ENCODE assay signal across 8 mouse cellular contexts in the genomic region with DNA sequence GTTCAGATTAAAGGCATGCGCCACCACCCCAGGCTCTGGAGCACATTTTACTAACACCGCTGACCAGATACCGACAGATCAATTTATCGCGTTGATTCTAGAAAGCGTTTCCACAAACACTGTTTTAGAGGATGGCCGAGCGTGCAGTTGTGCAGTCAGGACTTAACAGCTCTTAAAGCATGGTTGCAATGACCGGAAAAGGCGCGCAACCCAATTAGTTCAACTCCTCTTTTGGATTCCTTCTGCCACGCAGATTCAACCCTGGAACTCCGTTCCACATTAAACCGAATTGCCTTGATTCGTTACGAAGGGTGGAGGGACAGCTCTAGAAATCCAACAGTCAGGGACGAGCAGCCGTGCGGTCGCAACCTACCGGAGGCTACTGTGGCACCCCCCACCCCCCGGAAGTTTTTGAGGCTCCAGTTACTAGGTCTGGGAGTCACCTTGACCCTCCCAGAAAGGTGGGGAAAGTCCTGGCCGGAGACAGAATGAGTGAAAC. TPM values are rescaled to one million over a fixed set of nuclear protein-coding genes. Genes with fewer than 3 reads are reported as not detected.
DNase-seq lines count a peak whose midpoint lies in the region; ATAC-seq and TF ChIP-seq lines count a peak whose summit lies in the region.

No protein-coding gene starts in this region.

- no peaks in the 10 kb centered on the region for H3K27me3 ChIP-seq in kidney, embryonic 16.5 days (ENCODE audit: insufficient read depth, low read length)
- no peaks in the 10 kb centered on the region for H3K27me3 ChIP-seq in G1E (ENCODE audit: insufficient read depth, low read length)
- H3K27me3 ChIP-seq in heart, embryonic 16.5 days (ENCODE audit: control insufficient read depth, insufficient read depth, low read length), result no peaks in the 10 kb centered on the region
- no peaks in the 10 kb centered on the region for H3K27me3 ChIP-seq in liver, embryonic 12.5 days (replicated peaks)

- peaks cover 5% of the 10 kb centered on the region; the same call in 1 of the 2 replicates for H3K4me1 ChIP-seq in kidney, embryonic 16.5 days (ENCODE audit: insufficient read depth, low read length)
- H3K4me1 ChIP-seq in G1E (ENCODE audit: insufficient read depth, low read depth, low read length), result peaks cover 20% of the 10 kb centered on the region
- H3K4me1 ChIP-seq in heart, embryonic 16.5 days (ENCODE audit: control insufficient read depth, insufficient read depth, low read length), result peaks cover 7% of the 10 kb centered on the region
- H3K4me1 ChIP-seq in liver, embryonic 12.5 days, result peaks cover 37% of the 10 kb centered on the region
- H3K4me1 ChIP-seq in olfactory bulb, adult 2 months (ENCODE audit: control insufficient read depth, insufficient read depth, low read length), result no peaks in the 10 kb centered on the region

- no peak for TF ChIP-seq CTCF in G1E (IDR thresholded peaks at IDR 0.05; ENCODE audit: low read depth, low read length)
- no peak for TF ChIP-seq CTCF in olfactory bulb, adult 2 months (IDR thresholded peaks at IDR 0.05; ENCODE audit: insufficient read depth, low read depth, low read length)

- H3K4me3 ChIP-seq in kidney, embryonic 16.5 days (ENCODE audit: low read length), result peak overlapping the region; percentile 100
- peak overlapping the region; percentile 96 for H3K4me3 ChIP-seq in G1E (ENCODE audit: low read depth, low read length)
- H3K4me3 ChIP-seq in heart, embryonic 16.5 days (ENCODE audit: low read length), result peak overlapping the region; percentile 89
- peak overlapping the region; percentile 96 for H3K4me3 ChIP-seq in liver, embryonic 12.5 days
- H3K4me3 ChIP-seq in olfactory bulb, adult 2 months (ENCODE audit: insufficient read depth, low read depth, low read length), result peak overlapping the region; percentile 62

- WGBS in kidney, embryonic 16.5 days, result under 1% methylated on average over 23 of the region's 23 CpGs
- WGBS in heart, embryonic 16.5 days, result under 1% methylated on average over 23 of the region's 23 CpGs
- under 1% methylated on average over 23 of the region's 23 CpGs for whole genome bisulfite sequencing in liver, embryonic 12.5 days (ENCODE audit: insufficient replicate concordance)
- WGBS in olfactory bulb, adult 2 months, result under 1% methylated on average over 23 of the region's 23 CpGs

- no peaks in the 10 kb centered on the region for H3K36me3 ChIP-seq in kidney, embryonic 16.5 days (ENCODE audit: insufficient read depth, low read length)
- H3K36me3 ChIP-seq in G1E (replicated peaks), result peaks cover 9% of the 10 kb centered on the region
- no peaks in the 10 kb centered on the region for H3K36me3 ChIP-seq in heart, embryonic 16.5 days (ENCODE audit: control insufficient read depth, insufficient read depth)
- H3K36me3 ChIP-seq in liver, embryonic 12.5 days, result peaks cover 8% of the 10 kb centered on the region

- peak overlapping the region; percentile 75 for H3K4me2 ChIP-seq in kidney, embryonic 16.5 days (replicated peaks; ENCODE audit: low read depth, low read length)
- peak overlapping the region; percentile 67 for H3K4me2 ChIP-seq in heart, embryonic 16.5 days (ENCODE audit: low read depth, low read length)
- H3K4me2 ChIP-seq in liver, embryonic 12.5 days, result peak overlapping the region; percentile 90

- TF ChIP-seq POLR2A in olfactory bulb, adult 2 months (IDR thresholded peaks at IDR 0.05; ENCODE audit: insufficient read depth, low read depth, low read length), result no peak

- peak overlapping the region; percentile 64 for H3K9ac ChIP-seq in kidney, embryonic 16.5 days (replicated peaks; ENCODE audit: low read length)
- peak overlapping the region; percentile 79 for H3K9ac ChIP-seq in heart, embryonic 16.5 days (ENCODE audit: low read length)
- H3K9ac ChIP-seq in liver, embryonic 12.5 days, result peak overlapping the region; percentile 77

- peak overlapping the region; percentile 90 for H3K27ac ChIP-seq in kidney, embryonic 16.5 days (ENCODE audit: low read length)
- peak overlapping the region; percentile 97 for H3K27ac ChIP-seq in heart, embryonic 16.5 days (ENCODE audit: low read length)
- peak overlapping the region; percentile 86 for H3K27ac ChIP-seq in liver, embryonic 12.5 days
- no peak overlapping the region for H3K27ac ChIP-seq in olfactory bulb, adult 2 months (ENCODE audit: insufficient read depth, low read depth, low read length)

- no peak for DNase-seq in kidney, postnatal 4 days
- DNase-seq in G1E (ENCODE audit: low spot score), result peak; percentile 58
- peak; percentile 79 for DNase-seq in embryo, embryonic 10.5 days (ENCODE audit: low spot score)
- DNase-seq in adrenal gland, postnatal 4 days (ENCODE audit: low spot score in 2 of 2), result no peak

- ATAC-seq in kidney, embryonic 16.5 days (ENCODE audit: low FRiP score, low TSS enrichment), result peak; percentile 83
- ATAC-seq in G1E (ENCODE audit: extremely low read depth, insufficient number of reproducible peaks, low FRiP score, poor library complexity, severe bottlenecking), result peak; percentile 51
- ATAC-seq in heart, embryonic 16.5 days (replicated peaks; ENCODE audit: extremely low read depth, insufficient read depth, low FRiP score), result peak; percentile 66
- ATAC-seq in liver, embryonic 12.5 days, result peak; percentile 72

- no peaks in the 10 kb centered on the region for H3K9me3 ChIP-seq in kidney, embryonic 16.5 days (ENCODE audit: low read length)
- no peaks in the 10 kb centered on the region for H3K9me3 ChIP-seq in G1E (replicated peaks)
- no peaks in the 10 kb centered on the region for H3K9me3 ChIP-seq in heart, embryonic 16.5 days (replicated peaks; ENCODE audit: control insufficient read depth, low read length)
- no peaks in the 10 kb centered on the region for H3K9me3 ChIP-seq in liver, embryonic 12.5 days (replicated peaks)

RNA-seq across cellular contexts. Expression of a gene that starts 28.2 kb away (rescaled TPM):
- polyA plus RNA-seq in kidney, embryonic 16.5 days (2015; fragmentation: Nextera tagmentation; extraction: Ambion mirVana), result 374 and 384 TPM in 2 replicates
- total RNA-seq in G1E (2014; fragmentation: Nextera tagmentation) (1,171 and 1,332 TPM in 2 replicates), G1E (2017) (1,188 and 1,473 TPM in 2 replicates)
- polyA plus RNA-seq in G1E (2012), result 2,449 and 2,463 TPM in 2 replicates
- polyA plus RNA-seq in heart, embryonic 16.5 days (2015; fragmentation: Nextera tagmentation; extraction: Ambion mirVana), result 294 and 331 TPM in 2 replicates
- 513 and 532 TPM in 2 replicates for polyA plus RNA-seq in liver, embryonic 12.5 days (2016; fragmentation: Nextera tagmentation; extraction: Ambion mirVana)
- polyA plus RNA-seq in olfactory bulb, adult 2 months (2012; ENCODE audit: insufficient read depth, insufficient read length, low replicate concordance, missing spikeins), result not detected in 2 replicates
- 100 to 1,000 TPM; 354 to 387 TPM for total RNA-seq in adrenal gland, postnatal 4 days (2021)

Comparison
In these comparisons a context has a peak if more than half of its experiments do, and no peak if none do; other contexts are left out.
1. DNase-seq: peak in G1E (single experiment) and embryo, embryonic 10.5 days (single experiment); none in kidney, postnatal 4 days (0 of 2) and adrenal gland, postnatal 4 days (0 of 2).
2. Peak in every context shown above with its lines, with median percentiles within 50 percentile points of each other: ATAC-seq, H3K4me2 ChIP-seq, H3K4me3 ChIP-seq and H3K9ac ChIP-seq.